Mouse (Mus musculus) ES-Bruce4 (cell line): ENCODE measurements at regions not wholly inside any gene's neighbourhood (a gene's known extent, or its start where the extent isn't known, plus 50 kb on each side); places are given as distances from the start of the nearest gene placed in this dataset.

Experiments used
- H3K27ac ChIP-seq: 2 replicates; pipeline ENCODE4 v1.5.1; 2012; ENCODE audit warnings: low read length, inconsistent platforms; ENCODE audit not compliant: insufficient read depth
- H3K27me3 ChIP-seq: 2 replicates; pipeline ENCODE4 v1.6.1; 2012; ENCODE audit warnings: mild to moderate bottlenecking, low read length, inconsistent platforms; ENCODE audit not compliant: control insufficient read depth, poor library complexity, insufficient read depth, severe bottlenecking
- H3K36me3 ChIP-seq: 2 replicates; pipeline ENCODE4 v1.6.1; 2012; ENCODE audit warnings: inconsistent platforms, mild to moderate bottlenecking, low read length, moderate library complexity; ENCODE audit not compliant: control insufficient read depth, poor library complexity, insufficient read depth, severe bottlenecking
- H3K4me1 ChIP-seq: one replicate; pipeline ENCODE4 v1.8.1; 2011; ENCODE audit warnings: low read length; ENCODE audit not compliant: control insufficient read depth, insufficient read depth
- H3K4me3 ChIP-seq: 2 replicates; pipeline ENCODE4 v1.5.1; 2011; ENCODE audit warnings: low read depth, mild to moderate bottlenecking, low read length
- H3K9ac ChIP-seq: 2 replicates; pipeline ENCODE4 v1.6.1; 2012; ENCODE audit warnings: low read depth, mild to moderate bottlenecking, inconsistent platforms; ENCODE audit not compliant: poor library complexity, severe bottlenecking
- H3K9me3 ChIP-seq: replicated peaks from 2 replicates; pipeline ENCODE4 v1.6.1; 2012; ENCODE audit warnings: mild to moderate bottlenecking, low read length, inconsistent platforms; ENCODE audit not compliant: control insufficient read depth, poor library complexity, insufficient read depth, severe bottlenecking
- CTCF ChIP-seq: IDR thresholded peaks from one replicate; pipeline ENCODE4 v1.8.1; 2011; ENCODE audit warnings: low read depth, low read length
- EP300 ChIP-seq: IDR thresholded peaks from 2 replicates; pipeline ENCODE4 v1.6.1; 2011; ENCODE audit warnings: low read depth, low read length; ENCODE audit not compliant: insufficient read depth
- POLR2A ChIP-seq: IDR thresholded peaks from one replicate; pipeline ENCODE4 v1.8.1; 2011; ENCODE audit warnings: low read length; ENCODE audit not compliant: insufficient read depth

DNA sequence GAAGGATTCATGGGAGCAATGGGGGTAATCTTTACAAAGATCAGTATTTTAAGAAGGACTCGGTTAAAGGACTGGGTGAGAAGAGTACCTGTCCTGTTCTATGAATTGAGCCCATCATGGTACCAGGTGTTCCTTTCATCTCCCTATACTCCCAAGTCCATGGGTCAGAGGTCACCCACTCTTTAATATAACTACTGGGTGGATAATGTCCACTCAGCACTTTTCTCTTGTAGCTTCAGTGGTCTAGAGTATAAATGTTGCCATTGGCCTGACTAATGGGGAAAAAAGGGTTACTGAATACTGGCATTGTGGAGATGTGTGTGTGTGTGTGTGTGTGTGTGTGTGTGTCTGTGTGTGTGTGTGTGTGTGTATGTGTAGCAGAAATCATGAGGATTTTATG is 206.0 kb upstream of the Epha4 start:
- TF ChIP-seq POLR2A, result no peak
- no peak for TF ChIP-seq CTCF
- TF ChIP-seq EP300, result no peak
- no peak overlapping the region for H3K9ac ChIP-seq
- no peaks in the 10 kb centered on the region for H3K9me3 ChIP-seq
- H3K4me3 ChIP-seq, result no peak overlapping the region
- no peaks in the 10 kb centered on the region for H3K4me1 ChIP-seq
- no peaks in the 10 kb centered on the region; the same call in 1 of the 2 replicates for H3K27me3 ChIP-seq
- H3K27ac ChIP-seq, result no peak overlapping the region
- H3K36me3 ChIP-seq, result no peaks in the 10 kb centered on the region

DNA sequence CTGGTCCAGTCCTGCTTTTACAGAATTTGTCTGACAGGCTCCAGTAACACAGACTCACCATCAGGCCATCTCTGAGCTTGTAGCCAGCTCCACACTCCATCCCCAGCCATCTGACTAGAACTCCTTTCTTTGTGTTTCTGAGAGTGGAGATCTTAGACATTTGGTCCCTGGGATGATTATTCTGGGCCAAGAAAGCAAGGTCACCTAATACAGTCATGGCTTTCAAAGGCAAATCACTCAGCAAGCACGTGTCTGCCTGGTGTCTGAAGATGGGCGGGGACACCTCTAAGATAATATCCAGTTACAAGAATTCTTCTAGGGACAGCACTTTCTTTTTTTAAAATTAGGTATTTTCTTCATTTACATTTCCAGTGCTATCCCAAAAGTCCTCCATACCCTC is 198.1 kb upstream of the Epha4 start:
- Histone ChIP-seq H3K27ac (no peak overlapping the region), H3K4me1 (no peaks in the 10 kb centered on the region), H3K9me3 (no peaks in the 10 kb centered on the region), H3K36me3 (no peaks in the 10 kb centered on the region), H3K4me3 (no peak overlapping the region), H3K27me3 (no peaks in the 10 kb centered on the region), H3K9ac (no peak overlapping the region)
- TF ChIP-seq EP300 (no peak), CTCF (no peak), POLR2A (no peak)

DNA sequence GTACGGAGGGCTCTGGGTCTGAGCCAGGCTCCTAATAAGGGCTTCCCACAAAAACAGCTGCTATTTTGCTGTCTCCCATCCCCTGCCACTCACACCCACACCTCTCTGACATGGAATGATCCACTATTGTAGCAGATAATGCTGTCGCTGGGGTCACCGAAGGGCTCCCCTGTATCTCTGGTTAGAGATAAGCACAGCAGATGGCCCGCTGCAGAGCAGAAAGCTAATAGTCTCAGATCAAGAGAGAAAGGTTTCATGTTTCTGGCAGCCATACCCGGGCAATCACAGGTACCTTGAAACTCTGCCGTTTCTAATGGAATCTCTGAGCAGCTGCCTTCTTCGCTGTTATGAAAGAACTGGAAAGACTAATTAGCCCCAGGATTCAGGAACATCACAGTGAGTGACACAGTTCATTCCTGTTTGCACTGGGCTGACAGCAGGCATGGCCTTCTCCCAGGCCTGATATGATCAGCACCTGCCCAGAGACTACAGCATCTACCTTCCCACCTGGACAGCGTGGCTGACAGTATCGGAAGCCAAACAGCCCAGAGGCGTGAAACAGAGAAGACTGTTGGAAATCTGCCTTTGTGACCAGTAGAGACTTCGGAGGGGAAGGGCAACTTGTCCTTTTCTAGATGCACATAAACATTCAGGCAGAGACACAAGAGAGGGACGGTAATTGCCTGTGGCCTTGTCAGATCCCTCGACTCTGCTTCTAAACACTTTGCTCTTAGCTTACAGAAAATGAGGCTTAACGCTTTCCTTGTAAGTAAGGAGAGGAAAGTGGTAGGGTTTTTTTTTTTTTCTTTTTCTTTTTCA is 193.5 kb upstream of the Epha4 start:
- no peak overlapping the region for H3K27ac ChIP-seq

DNA sequence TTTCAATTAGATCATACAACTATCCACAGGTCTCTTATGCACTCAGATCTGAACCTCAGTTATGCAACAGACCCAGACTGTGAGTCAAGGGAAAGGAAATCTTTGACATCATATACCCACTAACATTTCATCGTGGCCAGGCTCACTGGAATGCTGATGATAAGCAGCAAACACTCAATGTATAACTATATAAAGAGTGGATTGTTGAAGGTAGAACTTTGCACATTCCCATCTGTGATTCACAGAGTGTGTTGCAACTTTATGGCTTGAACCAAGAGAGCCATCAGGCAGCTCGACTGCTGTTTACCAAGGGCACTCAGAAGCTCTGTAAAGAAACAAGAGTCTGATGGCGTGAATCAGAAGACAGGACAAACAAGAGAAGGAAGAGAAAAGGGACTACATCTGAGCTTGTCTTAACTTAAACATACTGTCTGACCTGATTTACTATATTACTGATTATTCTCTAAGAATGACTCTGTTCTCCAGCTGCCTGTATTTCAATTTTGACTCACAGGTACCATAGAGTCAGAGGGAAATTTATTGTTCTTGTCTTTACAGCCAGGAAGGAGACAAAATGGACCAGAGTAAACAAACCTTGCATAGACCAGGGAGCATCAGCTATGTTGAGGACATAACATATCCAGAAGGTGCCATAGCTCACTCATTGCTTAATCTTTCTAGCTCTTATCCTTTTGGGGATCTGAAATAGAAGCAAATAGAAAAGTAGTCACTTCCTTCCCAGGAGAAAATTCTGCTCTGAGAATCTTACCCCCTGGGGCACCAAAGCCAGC is 180.5 kb upstream of the Epha4 start:
- no peaks in the 10 kb centered on the region for H3K9me3 ChIP-seq
- no peak for TF ChIP-seq POLR2A
- TF ChIP-seq CTCF, result no peak
- TF ChIP-seq EP300, result no peak

More for the DNA sequence above, 193.5 kb upstream of the Epha4 start:
- H3K27me3 ChIP-seq, result no peaks in the 10 kb centered on the region
- H3K9ac ChIP-seq, result no peak overlapping the region
- H3K9me3 ChIP-seq, result no peaks in the 10 kb centered on the region
- H3K4me3 ChIP-seq, result no peak overlapping the region
- H3K36me3 ChIP-seq, result no peaks in the 10 kb centered on the region
- no peaks in the 10 kb centered on the region for H3K4me1 ChIP-seq
- no peak for TF ChIP-seq POLR2A

GRCm38 (mm10) chr1:77663345-77663744 is 148.5 kb upstream of the Epha4 start:
- no peak overlapping the region for H3K27ac ChIP-seq
- H3K9me3 ChIP-seq, result peaks cover 3% of the 10 kb centered on the region
- no peak overlapping the region for H3K9ac ChIP-seq
- H3K4me3 ChIP-seq, result no peak overlapping the region
- no peaks in the 10 kb centered on the region for H3K27me3 ChIP-seq
- TF ChIP-seq EP300 (no peak), POLR2A (no peak), CTCF (no peak)
- no peaks in the 10 kb centered on the region for H3K4me1 ChIP-seq
- no peaks in the 10 kb centered on the region for H3K36me3 ChIP-seq

More for the DNA sequence above, 180.5 kb upstream of the Epha4 start:
- Histone ChIP-seq H3K4me3 (no peak overlapping the region), H3K27me3 (no peaks in the 10 kb centered on the region), H3K4me1 (no peaks in the 10 kb centered on the region), H3K9ac (no peak overlapping the region), H3K36me3 (no peaks in the 10 kb centered on the region), H3K27ac (no peak overlapping the region)

DNA sequence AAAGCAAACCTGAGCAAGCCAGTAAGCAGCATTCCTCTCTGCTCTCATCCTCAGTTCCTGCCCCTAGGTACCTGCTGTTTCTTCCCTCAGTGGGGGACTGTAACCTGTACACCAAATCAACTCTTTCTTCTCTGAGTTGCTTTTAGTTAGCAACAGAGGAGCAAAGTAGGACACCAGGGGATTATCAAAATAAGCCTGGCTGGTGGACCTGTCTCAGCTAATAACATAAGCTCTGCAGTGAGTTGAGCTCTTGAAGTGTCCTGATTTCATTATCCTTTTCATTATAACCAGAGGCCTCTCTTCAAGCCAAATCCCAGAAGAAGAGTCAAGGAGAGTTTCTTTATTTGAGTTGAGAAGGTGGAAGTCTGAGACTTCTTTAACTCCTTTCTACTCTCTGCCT is 145.5 kb upstream of the Epha4 start:
- Histone ChIP-seq H3K27me3 (no peaks in the 10 kb centered on the region), H3K27ac (no peak overlapping the region), H3K36me3 (no peaks in the 10 kb centered on the region), H3K9me3 (no peaks in the 10 kb centered on the region), H3K4me3 (no peak overlapping the region), H3K4me1 (no peaks in the 10 kb centered on the region), H3K9ac (no peak overlapping the region)
- TF ChIP-seq POLR2A (no peak), CTCF (no peak), EP300 (no peak)
